In genomic region chr14:21988577-21989290, GRCm38 (mm10) we compare ENCODE assay signal across 8 mouse cellular contexts. TPM values are rescaled to one million over a fixed set of nuclear protein-coding genes. Genes with fewer than 3 reads are reported as not detected.
DNase-seq lines count a peak whose midpoint lies in the region; ATAC-seq lines count a peak whose summit lies in the region.

No protein-coding gene starts in this region.

- ATAC-seq in megakaryocyte, adult 5-6 weeks (ENCODE audit: poor library complexity, severe bottlenecking): no peak
- ATAC-seq in forebrain, embryonic 11.5 days (replicated peaks; ENCODE audit: low FRiP score): no peak
- no peak for ATAC-seq in hindbrain, embryonic 14.5 days (ENCODE audit: low FRiP score)
- no peak for ATAC-seq in liver, embryonic 12.5 days
- ATAC-seq in neural tube, embryonic 13.5 days (ENCODE audit: low read depth): peak; percentile 10; the same call in 1 of the 2 replicates
- no peak for ATAC-seq in erythroblast, adult 5-6 weeks (replicated peaks; ENCODE audit: low FRiP score, poor library complexity, severe bottlenecking)

- H3K27ac ChIP-seq in forebrain, embryonic 11.5 days (ENCODE audit: low read depth, low read length): peak overlapping the region; percentile 74
- peak overlapping the region; percentile 87 for H3K27ac ChIP-seq in hindbrain, embryonic 14.5 days
- H3K27ac ChIP-seq in liver, embryonic 12.5 days: no peak overlapping the region
- H3K27ac ChIP-seq in neural tube, embryonic 13.5 days (replicated peaks): peak overlapping the region; percentile 91

- peak; percentile 71 for DNase-seq in forebrain, embryonic 11.5 days (ENCODE audit: low spot score)
- DNase-seq in hindbrain, embryonic 14.5 days (ENCODE audit: low spot score): no peak
- no peak for DNase-seq in layer of hippocampus, postnatal 36 days

- peak overlapping the region; percentile 50 for H3K9ac ChIP-seq in forebrain, embryonic 11.5 days (ENCODE audit: low read length)
- H3K9ac ChIP-seq in hindbrain, embryonic 14.5 days: peak overlapping the region; percentile 59
- no peak overlapping the region for H3K9ac ChIP-seq in liver, embryonic 12.5 days
- H3K9ac ChIP-seq in neural tube, embryonic 13.5 days: peak overlapping the region; percentile 78

- H3K36me3 ChIP-seq in megakaryocyte, embryonic 14.5 days (replicated peaks; ENCODE audit: low read length): no peaks in the 10 kb centered on the region
- no peaks in the 10 kb centered on the region; the same call in 1 of the 2 replicates for H3K36me3 ChIP-seq in forebrain, embryonic 11.5 days (ENCODE audit: control insufficient read depth, insufficient read depth, low read length)
- peaks cover 10% of the 10 kb centered on the region; the same call in 1 of the 2 replicates for H3K36me3 ChIP-seq in hindbrain, embryonic 14.5 days (replicated peaks; ENCODE audit: control insufficient read depth, insufficient read depth)
- 0 out of 2 replicates have a peak, but pooled peaks cover 5% of the 10 kb centered on the region for H3K36me3 ChIP-seq in liver, embryonic 12.5 days
- H3K36me3 ChIP-seq in neural tube, embryonic 13.5 days: peaks cover 13% of the 10 kb centered on the region

- peak overlapping the region; percentile 93 for H3K4me2 ChIP-seq in forebrain, embryonic 11.5 days (ENCODE audit: low read depth, low read length, severe bottlenecking)
- H3K4me2 ChIP-seq in hindbrain, embryonic 14.5 days (replicated peaks): peak overlapping the region; percentile 62
- peak overlapping the region; percentile 69 for H3K4me2 ChIP-seq in liver, embryonic 12.5 days
- H3K4me2 ChIP-seq in neural tube, embryonic 13.5 days: peak overlapping the region; percentile 91

- 0 out of 2 replicates have a peak, but pooled peaks cover 15% of the 10 kb centered on the region for H3K9me3 ChIP-seq in megakaryocyte, embryonic 14.5 days
- H3K9me3 ChIP-seq in forebrain, embryonic 11.5 days (ENCODE audit: control insufficient read depth, low read length): no peaks in the 10 kb centered on the region
- H3K9me3 ChIP-seq in hindbrain, embryonic 14.5 days (ENCODE audit: control insufficient read depth, low read length): no peaks in the 10 kb centered on the region
- no peaks in the 10 kb centered on the region for H3K9me3 ChIP-seq in liver, embryonic 12.5 days (replicated peaks)
- H3K9me3 ChIP-seq in neural tube, embryonic 13.5 days: no peaks in the 10 kb centered on the region

- peak overlapping the region; percentile 92 for H3K4me3 ChIP-seq in megakaryocyte, embryonic 14.5 days (replicated peaks)
- peak overlapping the region; percentile 76 for H3K4me3 ChIP-seq in forebrain, embryonic 11.5 days (ENCODE audit: low read depth, low read length)
- peak overlapping the region; percentile 80 for H3K4me3 ChIP-seq in hindbrain, embryonic 14.5 days (replicated peaks; ENCODE audit: low read length)
- peak overlapping the region; percentile 60; the same call in 1 of the 2 replicates for H3K4me3 ChIP-seq in liver, embryonic 12.5 days
- peak overlapping the region; percentile 91 for H3K4me3 ChIP-seq in neural tube, embryonic 13.5 days

- H3K27me3 ChIP-seq in megakaryocyte, embryonic 14.5 days (replicated peaks): peaks cover 91% of the 10 kb centered on the region
- H3K27me3 ChIP-seq in forebrain, embryonic 11.5 days (ENCODE audit: control insufficient read depth, insufficient read depth, low read length): peaks cover 50% of the 10 kb centered on the region
- H3K27me3 ChIP-seq in hindbrain, embryonic 14.5 days (ENCODE audit: control insufficient read depth, insufficient read depth, low read length): peaks cover 24% of the 10 kb centered on the region
- peaks cover 97% of the 10 kb centered on the region for H3K27me3 ChIP-seq in liver, embryonic 12.5 days (replicated peaks)
- H3K27me3 ChIP-seq in neural tube, embryonic 13.5 days: peaks cover 7% of the 10 kb centered on the region; the same call in 1 of the 2 replicates

- under 1% methylated on average over 26 of the region's 26 CpGs for WGBS in forebrain, embryonic 11.5 days
- WGBS in hindbrain, embryonic 14.5 days: 0% methylated on average over 24 of the region's 26 CpGs
- under 1% methylated on average over 26 of the region's 26 CpGs for WGBS in liver, embryonic 12.5 days (ENCODE audit: insufficient replicate concordance)
- 0% methylated on average over 26 of the region's 26 CpGs for WGBS in neural tube, embryonic 13.5 days

- peaks cover 55% of the 10 kb centered on the region for H3K4me1 ChIP-seq in megakaryocyte, embryonic 14.5 days
- H3K4me1 ChIP-seq in forebrain, embryonic 11.5 days (replicated peaks; ENCODE audit: control insufficient read depth, insufficient read depth, low read length): peaks cover 33% of the 10 kb centered on the region
- peaks cover 34% of the 10 kb centered on the region; the same call in 1 of the 2 replicates for H3K4me1 ChIP-seq in hindbrain, embryonic 14.5 days (replicated peaks; ENCODE audit: control insufficient read depth, insufficient read depth, low read length)
- peaks cover 33% of the 10 kb centered on the region for H3K4me1 ChIP-seq in liver, embryonic 12.5 days
- H3K4me1 ChIP-seq in neural tube, embryonic 13.5 days (replicated peaks): peaks cover 61% of the 10 kb centered on the region

RNA-seq across cellular contexts. Expression of gene Zfp503, which starts 0.7 kb away (rescaled TPM):
- 0.77 and 1.3 TPM in 2 replicates for polyA plus RNA-seq in megakaryocyte, embryonic 14.5 days (2012; ENCODE audit: insufficient read depth, low replicate concordance)
- 0.39 and 0.65 TPM in 2 replicates for total RNA-seq in megakaryocyte, adult 5-6 weeks (2015)
- total RNA-seq in megakaryocyte, adult 5-6 weeks (2017): 0.51 TPM in 1 of 2 replicates, not detected in the other
- polyA plus RNA-seq in forebrain, embryonic 11.5 days (2014; fragmentation: Nextera tagmentation; extraction: Ambion mirVana): 6.6 and 6.7 TPM in 2 replicates
- polyA plus RNA-seq in hindbrain, embryonic 14.5 days (2014; fragmentation: Nextera tagmentation; extraction: Ambion mirVana): 9.3 and 11.6 TPM in 2 replicates
- polyA plus RNA-seq in liver, embryonic 12.5 days (2016; fragmentation: Nextera tagmentation; extraction: Ambion mirVana): 2.8 and 4.0 TPM in 2 replicates
- polyA plus RNA-seq in neural tube, embryonic 13.5 days (2015; fragmentation: Nextera tagmentation; extraction: Ambion mirVana): 16.9 and 20.4 TPM in 2 replicates
- total RNA-seq in erythroblast, adult 5-6 weeks (2015; ENCODE audit: low replicate concordance): 0.38 TPM in 1 of 2 replicates, not detected in the other
- 0.60 TPM in 1 of 2 replicates, not detected in the other for total RNA-seq in erythroblast, adult 5-6 weeks (2017; ENCODE audit: low replicate concordance)
- 1 to 10 TPM; 2.8 to 3.0 TPM for total RNA-seq in layer of hippocampus, postnatal 36 days (2021)

RNA-seq across cellular contexts. Expression of gene Lrmda, which starts 30.8 kb away (rescaled TPM):
- polyA plus RNA-seq in megakaryocyte, embryonic 14.5 days (2012; ENCODE audit: insufficient read depth, low replicate concordance): 7.1 and 12.7 TPM in 2 replicates
- total RNA-seq in megakaryocyte, adult 5-6 weeks (2015): 10.9 and 11.2 TPM in 2 replicates
- total RNA-seq in megakaryocyte, adult 5-6 weeks (2017): 12.6 and 15.6 TPM in 2 replicates
- not detected in 2 replicates for polyA plus RNA-seq in forebrain, embryonic 11.5 days (2014; fragmentation: Nextera tagmentation; extraction: Ambion mirVana)
- 0.43 and 0.64 TPM in 2 replicates for polyA plus RNA-seq in hindbrain, embryonic 14.5 days (2014; fragmentation: Nextera tagmentation; extraction: Ambion mirVana)
- polyA plus RNA-seq in liver, embryonic 12.5 days (2016; fragmentation: Nextera tagmentation; extraction: Ambion mirVana): 0.23 and 0.49 TPM in 2 replicates
- 0.54 TPM in 1 of 2 replicates, not detected in the other for polyA plus RNA-seq in neural tube, embryonic 13.5 days (2015; fragmentation: Nextera tagmentation; extraction: Ambion mirVana)
- total RNA-seq in erythroblast, adult 5-6 weeks (2015; ENCODE audit: low replicate concordance): 2.1 TPM in 1 of 2 replicates, not detected in the other
- 1.5 and 16.0 TPM in 2 replicates for total RNA-seq in erythroblast, adult 5-6 weeks (2017; ENCODE audit: low replicate concordance)
- total RNA-seq in layer of hippocampus, postnatal 36 days (2021): 1 to 10 TPM in 1 of 2 experiments, under 1 TPM in 1; 0.87 to 1.0 TPM
